Mouse (Mus musculus) hindbrain, postnatal 0 days (tissue): ENCODE results near the gene Jund. TPM values are rescaled to one million over a fixed set of nuclear protein-coding genes. Genes with fewer than 3 reads are reported as not detected.

Experiments
- ATAC-seq: fragments of 200-750 bp; cut with Nextera tagmentation; 2 replicates; pipeline ENCODE4 v1.8.0; 2017; ENCODE audit warnings: mild to moderate bottlenecking, moderate TSS enrichment, moderate library complexity
- DNase-seq: peaks from one replicate; pipeline ENCODE4 v3.0.0-alpha.2; 2015; ENCODE audit warnings: low spot score
- H3K27ac ChIP-seq: fragments of 300-500 bp; sonication (generic); 2 replicates; pipeline ENCODE4 v1.5.1; 2014; ENCODE audit warnings: mild to moderate bottlenecking
- H3K27me3 ChIP-seq: fragments of 300-500 bp; sonication (generic); 2 replicates; pipeline ENCODE4 v1.6.1; 2014; ENCODE audit warnings: low read length, mixed read lengths; ENCODE audit not compliant: insufficient read depth
- H3K36me3 ChIP-seq: fragments of 300-500 bp; sonication (generic); 2 replicates; pipeline ENCODE4 v1.6.1; 2014; ENCODE audit warnings: low read length, mixed read lengths; ENCODE audit not compliant: insufficient read depth
- H3K4me1 ChIP-seq: fragments of 300-500 bp; sonication (generic); 2 replicates; pipeline ENCODE4 v1.6.1; 2014; ENCODE audit warnings: antibody characterized with exemption, low read length, mixed read lengths; ENCODE audit not compliant: insufficient read depth
- H3K4me2 ChIP-seq: fragments of 300-500 bp; sonication (generic); 2 replicates; pipeline ENCODE4 v1.6.1; 2014; ENCODE audit warnings: low read depth, mild to moderate bottlenecking, low read length, moderate library complexity, mixed read lengths
- H3K4me3 ChIP-seq: fragments of 300-500 bp; sonication (generic); 2 replicates; pipeline ENCODE4 v1.5.1; 2014; ENCODE audit warnings: low read length
- H3K9ac ChIP-seq: fragments of 300-500 bp; sonication (generic); replicated peaks from 2 replicates; pipeline ENCODE4 v1.6.1; 2014; ENCODE audit warnings: mild to moderate bottlenecking, low read length, moderate library complexity, mixed read lengths
- H3K9me3 ChIP-seq: fragments of 300-500 bp; sonication (generic); 2 replicates; pipeline ENCODE4 v1.6.1; 2016; ENCODE audit warnings: low read length, mixed read lengths
- CTCF ChIP-seq: IDR thresholded peaks from 2 replicates; pipeline ENCODE4 v1.5.1; 2016; ENCODE audit warnings: antibody characterized with exemption, control low read depth, low read depth
- WGBS: fragments of 180-500 bp; shearing (Covaris S2); extraction: QIAGEN DNeasy Blood & Tissue Kit; methylation state at CpG from one replicate; pipeline ENCODE4 v1.1.7; 2014; 5-methylcytosine and 5-hydroxymethylcytosine counted together
- polyA plus RNA-seq: library from polyadenylated mRNA; unstranded; fragments of >200 nt; fragmentation: Nextera tagmentation; extraction: Ambion mirVana; gene quantifications from 2 replicates; pipeline ENCODE4 v1.2.1, GENCODE M21; 2015
- total RNA-seq: library from RNA; depleted of rRNA; stranded (reverse); fragments of >200 nt; gene quantifications from 2 replicates; pipeline ENCODE4 v1.2.3, GENCODE M21; 2014

Jund gene
- total and polyA plus RNA-seq, 2 experiments from 2014 or later: 96.3 to 486 TPM

DNA sequence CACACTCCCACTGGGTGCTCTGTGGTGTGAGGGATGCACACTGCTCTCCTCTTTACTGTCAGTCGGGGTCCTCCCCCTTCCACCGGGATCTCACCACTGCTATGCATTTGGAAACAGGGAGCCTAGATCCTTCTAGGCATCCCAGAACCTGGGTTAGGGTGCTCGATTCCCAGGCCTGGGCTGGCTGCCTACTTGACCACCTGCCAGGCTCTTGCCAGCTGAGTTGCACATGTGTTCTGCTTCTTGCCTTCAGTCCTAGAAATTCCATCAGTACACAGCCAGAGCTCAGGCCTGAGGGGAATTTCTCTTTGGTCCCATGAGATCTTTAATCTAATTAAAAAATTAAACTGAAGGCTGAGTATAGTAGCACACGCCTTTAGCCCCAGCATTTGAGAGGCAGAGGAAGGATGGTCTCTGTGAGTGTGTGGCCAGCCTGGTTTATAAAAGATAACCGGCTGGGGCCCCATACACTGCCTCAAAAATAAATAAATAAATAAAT is 8.8 kb upstream of the Jund start:
- H3K4me2 ChIP-seq: no peak overlapping the region
- no peak for TF ChIP-seq CTCF
- no peak overlapping the region for H3K4me3 ChIP-seq
- no peak for DNase-seq
- no peak for ATAC-seq
- no peak overlapping the region for H3K9ac ChIP-seq
- peaks cover 5% of the 10 kb centered on the region; the same call in 1 of the 2 replicates for H3K4me1 ChIP-seq
- H3K27ac ChIP-seq: no peak overlapping the region
- no peaks in the 10 kb centered on the region for H3K9me3 ChIP-seq
- 73% methylated on average over 5 of the region's 5 CpGs for WGBS
- no peaks in the 10 kb centered on the region for H3K36me3 ChIP-seq
- H3K27me3 ChIP-seq: no peaks in the 10 kb centered on the region

GRCm38 (mm10) chr8:70691230-70691629 is 7.5 kb upstream of the Jund start:
- ATAC-seq (no peak), DNase-seq (no peak)
- 62% methylated on average over 4 of the region's 4 CpGs for WGBS
- peak overlapping the region; percentile 41; the same call in 1 of the 2 replicates for H3K9ac ChIP-seq
- H3K4me1 ChIP-seq: peaks cover 5% of the 10 kb centered on the region
- H3K4me2 ChIP-seq: peak overlapping the region; percentile 53
- no peak for TF ChIP-seq CTCF
- H3K27ac ChIP-seq: no peak overlapping the region
- H3K9me3 ChIP-seq: no peaks in the 10 kb centered on the region
- no peaks in the 10 kb centered on the region for H3K27me3 ChIP-seq
- H3K4me3 ChIP-seq: no peak overlapping the region; the same call in 1 of the 2 replicates
- no peaks in the 10 kb centered on the region for H3K36me3 ChIP-seq

- peak overlapping the region; percentile 41; the same call in 1 of the 2 replicates for H3K9ac ChIP-seq
- no peak overlapping the region for H3K27ac ChIP-seq
- TF ChIP-seq CTCF: no peak
- H3K4me3 ChIP-seq: peak overlapping the region; percentile 16
- H3K4me2 ChIP-seq: peak overlapping the region; percentile 53
- under 1% methylated on average over 20 of the region's 20 CpGs for WGBS
- H3K27me3 ChIP-seq: no peaks in the 10 kb centered on the region
- peaks cover 10% of the 10 kb centered on the region for H3K4me1 ChIP-seq
- ATAC-seq (peak; percentile 13), DNase-seq (no peak)
- H3K36me3 ChIP-seq: no peaks in the 10 kb centered on the region
- no peaks in the 10 kb centered on the region for H3K9me3 ChIP-seq
These were observed 7.0 kb upstream of the Jund start for GRCm38 (mm10) chr8:70691727-70692231.

- Histone ChIP-seq H3K27ac (no peak overlapping the region), H3K36me3 (no peaks in the 10 kb centered on the region), H3K9ac (no peak overlapping the region), H3K4me1 (peaks cover 15% of the 10 kb centered on the region), H3K27me3 (no peaks in the 10 kb centered on the region), H3K4me2 (no peak overlapping the region), H3K9me3 (no peaks in the 10 kb centered on the region), H3K4me3 (no peak overlapping the region)
- ATAC-seq (no peak), DNase-seq (no peak)
- WGBS: 75% methylated on average over 5 of the region's 5 CpGs
- TF ChIP-seq CTCF: no peak
These were observed 5.1 kb upstream of the Jund start for GRCm38 (mm10) chr8:70693636-70694035.

GRCm38 (mm10) chr8:70695318-70696018 is 3.3 kb upstream of the Jund start:
- Histone ChIP-seq H3K9ac (no peak overlapping the region), H3K4me2 (no peak overlapping the region), H3K27ac (0 out of 2 replicates have a peak overlapping the region, but pooled peaks have one; percentile 99), H3K4me1 (peaks cover 15% of the 10 kb centered on the region), H3K4me3 (no peak overlapping the region), H3K9me3 (no peaks in the 10 kb centered on the region), H3K36me3 (no peaks in the 10 kb centered on the region), H3K27me3 (no peaks in the 10 kb centered on the region)
- ATAC-seq (no peak), DNase-seq (no peak)
- TF ChIP-seq CTCF: no peak
- 31% methylated on average over 32 of the region's 32 CpGs for WGBS

DNA sequence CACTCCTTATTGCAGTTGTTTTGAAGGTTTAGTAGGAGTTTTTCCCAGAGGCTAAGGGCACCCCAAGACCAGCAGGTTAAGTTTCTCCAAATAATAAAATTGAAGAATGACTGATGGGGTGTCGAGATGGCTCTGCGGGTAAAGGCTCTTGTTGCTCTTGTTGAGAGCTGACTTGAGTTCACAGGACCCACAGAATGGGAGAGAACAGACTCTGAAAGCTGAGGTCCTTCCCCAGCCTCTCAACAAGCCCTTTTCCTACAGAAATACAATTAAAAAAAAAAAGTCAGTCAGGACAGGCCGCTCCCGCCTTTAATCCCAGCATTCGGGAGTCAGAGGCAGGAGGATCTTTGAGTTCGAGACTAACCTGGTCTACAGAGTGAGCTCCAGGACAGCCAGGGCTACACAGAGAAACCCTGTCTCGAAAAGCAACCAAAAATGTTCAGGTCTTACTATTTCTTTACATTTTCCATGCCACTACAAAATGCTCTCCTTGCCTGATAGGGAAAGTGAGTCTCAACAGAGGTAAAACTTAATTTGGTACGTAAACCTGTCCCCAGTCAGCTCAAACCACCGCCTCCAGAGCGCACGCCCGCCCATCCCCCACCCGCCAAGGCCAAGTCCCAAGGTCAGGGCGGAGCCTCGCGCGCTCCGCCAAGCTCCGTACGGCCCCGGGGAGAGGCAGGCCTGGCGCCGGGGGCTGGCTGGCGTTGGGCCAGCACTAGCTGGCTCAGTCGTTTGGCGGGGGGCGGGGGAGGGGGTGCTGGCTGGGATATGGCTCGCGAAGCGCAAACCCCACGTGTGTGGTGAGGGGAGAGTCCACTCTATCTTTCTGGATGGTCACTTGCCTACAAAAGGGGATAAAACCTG is 2.5 kb upstream of the Jund start:
- TF ChIP-seq CTCF: no peak
- H3K27me3 ChIP-seq: no peaks in the 10 kb centered on the region
- H3K9me3 ChIP-seq: no peaks in the 10 kb centered on the region
- H3K4me1 ChIP-seq: peaks cover 15% of the 10 kb centered on the region
- H3K36me3 ChIP-seq: no peaks in the 10 kb centered on the region
- ATAC-seq: no peak
- peak overlapping the region; percentile 43; the same call in 1 of the 2 replicates for H3K9ac ChIP-seq
- DNase-seq: peak; percentile 84
- peak overlapping the region; percentile 56 for H3K4me2 ChIP-seq
- WGBS: 7% methylated on average over 31 of the region's 31 CpGs
- H3K27ac ChIP-seq: peak overlapping the region; percentile 99
- H3K4me3 ChIP-seq: peak overlapping the region; percentile 20; the same call in 1 of the 2 replicates
